Mouse (Mus musculus) sigmoid colon, adult 10 weeks (tissue): ENCODE results near the gene Wdr83. TPM values are rescaled to one million over a fixed set of nuclear protein-coding genes. Genes with fewer than 3 reads are reported as not detected.

ENCODE experiments used
- polyA plus RNA-seq: library from polyadenylated mRNA; stranded (reverse); fragments of 350-450 nt; fragmentation: Illumina TruSeq; extraction: RNeasy Lipid Tissue Mini Kit (QIAGEN cat#74804); gene quantifications from one replicate; pipeline ENCODE4 v1.2.3, GENCODE M21; 2014; ENCODE audit warnings: low read depth, low replicate concordance

The Wdr83 gene
- polyA plus RNA-seq: 2.8 TPM

GRCm38 (mm10) chr8:85081216-85081555, at the start of gene Wdr83:
Gene Wdr83, minus strand, starts transcription at chr8:85081306.

GRCm38 (mm10) chr8:85122995-85123394, 41.9 kb upstream of the Wdr83 start, which contains the start of gene Zfp791:
Gene Zfp791, minus strand, starts transcription at chr8:85123095.

GRCm38 (mm10) chr8:85083108-85083813, 2.2 kb upstream of the Wdr83 start, which contains the start of gene Man2b1:
Gene Man2b1, plus strand, starts transcription at chr8:85083270.

DNA sequence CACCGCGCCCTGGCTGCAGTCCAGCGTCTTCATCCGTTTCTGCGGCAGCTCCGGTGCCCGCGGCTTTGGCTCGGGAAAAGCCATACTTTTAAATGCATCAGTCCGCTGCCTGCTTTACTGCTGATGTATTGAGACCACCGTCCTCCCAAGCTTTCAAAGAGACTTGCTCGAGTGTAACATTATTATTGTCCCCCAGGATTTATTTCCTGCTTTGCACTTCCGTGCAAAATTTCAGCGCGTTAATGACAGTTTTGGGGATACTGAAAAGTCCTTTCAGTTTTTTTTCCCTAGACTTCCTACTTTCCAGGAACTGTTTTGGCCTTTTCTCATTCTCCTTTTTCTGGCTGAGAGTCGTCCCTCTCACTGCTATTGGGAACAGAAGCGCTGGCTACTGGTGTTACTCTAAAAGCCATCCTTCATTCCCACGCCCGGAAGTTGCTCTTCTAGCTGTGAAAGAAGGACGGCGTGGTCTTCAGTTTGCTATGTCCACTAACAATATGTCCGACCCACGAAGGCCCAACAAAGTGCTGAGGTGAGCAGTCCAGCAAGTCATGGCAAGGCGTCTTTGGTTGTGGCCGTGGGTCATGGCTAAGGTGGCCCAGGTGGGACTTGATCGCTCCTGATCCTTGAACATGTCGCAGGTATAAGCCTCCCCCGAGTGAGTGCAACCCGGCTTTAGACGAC, 432 bp downstream of the Wdr83 start, which contains the start of gene Wdr83os:
Gene Wdr83os, plus strand, starts transcription at position 209 of the 684 bp plus-strand sequence.

DNA sequence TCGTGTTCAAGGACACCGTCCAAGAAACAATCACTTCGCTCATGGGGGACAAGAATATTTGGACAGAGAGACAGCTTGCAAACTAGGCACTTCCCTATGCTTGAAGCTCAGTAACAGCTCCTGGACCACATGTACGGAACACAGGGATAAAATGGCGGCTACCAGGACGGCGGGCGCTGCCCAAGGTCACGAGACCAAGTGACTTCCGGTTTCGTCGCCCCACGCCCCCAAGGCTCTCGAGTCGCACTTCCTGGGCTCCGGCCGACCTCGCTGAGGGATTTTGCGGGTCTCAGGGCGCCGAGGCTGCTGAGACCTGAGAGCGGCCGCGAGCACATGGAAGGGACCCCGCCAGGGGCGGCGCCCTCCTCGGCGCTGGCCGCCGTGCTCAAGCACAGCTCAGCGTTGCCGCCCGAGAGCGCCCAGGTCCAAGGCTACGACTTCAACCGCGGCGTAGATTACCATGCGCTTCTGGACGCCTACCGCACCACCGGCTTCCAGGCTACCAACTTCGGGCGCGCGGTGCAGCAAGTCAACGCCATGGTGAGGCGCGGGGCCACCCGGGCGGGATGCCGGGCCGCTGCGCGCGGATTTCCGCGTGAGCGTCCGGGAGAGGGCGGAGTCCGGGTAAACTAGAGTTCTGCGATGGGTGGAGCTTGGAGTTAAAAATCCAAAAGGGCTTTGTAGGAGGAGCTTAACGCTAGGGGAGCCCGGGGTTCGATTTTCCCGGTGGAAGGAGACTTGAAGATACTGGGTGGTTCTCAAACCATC, 9.4 kb downstream of the Wdr83 start, which contains the start of gene Dhps:
Gene Dhps, plus strand, starts transcription at position 244 of the 768 bp plus-strand sequence.

DNA sequence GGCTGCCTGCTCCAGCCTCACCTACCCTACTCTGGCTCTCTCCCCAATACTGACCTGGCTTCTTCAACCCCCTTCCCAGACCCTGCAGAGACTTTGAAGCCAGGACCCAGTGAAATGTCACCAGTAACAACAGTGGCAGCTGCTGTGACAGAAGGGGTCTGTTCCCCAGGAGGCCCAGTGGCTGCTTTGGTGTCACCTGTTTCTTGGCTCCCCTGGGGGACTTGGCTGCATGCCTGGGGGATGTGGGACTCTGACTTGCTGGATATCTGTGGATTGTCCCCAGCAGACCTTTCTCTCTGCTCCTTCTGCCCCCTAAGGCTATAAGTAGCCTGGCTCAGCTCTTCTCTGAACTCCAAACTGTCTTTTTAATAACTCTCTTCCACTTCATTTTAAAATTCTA, 13.1 kb downstream of the Wdr83 start, which contains the start of gene Gm5741:
Gene Gm5741, minus strand, starts transcription at position 1 of the 400 bp plus-strand sequence.

DNA sequence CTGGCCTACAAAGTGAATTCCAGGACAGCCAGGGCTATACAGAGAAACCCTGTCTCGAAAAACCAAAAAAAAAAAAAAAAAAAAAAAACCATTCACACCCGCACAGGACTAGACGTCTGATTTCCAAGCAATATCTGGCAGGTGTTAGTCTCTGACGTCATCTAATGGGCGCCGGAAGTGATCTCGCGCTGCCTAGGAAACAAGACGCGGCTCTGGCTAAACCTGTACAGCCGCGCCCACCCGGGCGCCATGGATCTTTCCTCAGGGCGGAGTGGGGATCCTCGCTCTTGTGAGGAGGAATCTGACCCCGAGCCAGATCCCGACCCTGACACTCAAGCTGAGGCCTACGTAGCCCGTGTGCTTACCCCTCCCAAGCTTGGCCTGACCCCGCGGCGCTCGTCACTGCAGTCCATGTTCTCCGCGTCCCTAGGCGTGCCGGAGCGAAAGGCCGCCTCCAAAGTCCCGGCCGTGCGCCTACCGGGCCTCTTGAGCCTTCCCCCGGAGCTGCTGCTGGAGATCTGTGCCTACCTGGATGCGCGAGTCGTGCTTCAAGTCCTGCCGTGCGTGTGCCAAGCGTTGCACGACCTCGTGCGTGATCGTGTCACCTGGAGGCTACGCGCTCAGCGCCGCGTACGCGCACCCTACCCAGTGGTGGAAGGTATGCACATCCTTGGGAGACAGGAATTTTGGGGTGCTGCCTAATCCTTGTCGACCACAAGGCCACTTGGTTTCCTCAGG, 21.1 kb downstream of the Wdr83 start, which contains the start of gene Fbxw9:
Gene Fbxw9, plus strand, starts transcription at position 177 of the 738 bp plus-strand sequence.

GRCm38 (mm10) chr8:85036718-85037365, 44.3 kb downstream of the Wdr83 start, which contains the start of gene Tnpo2:
Gene Tnpo2, plus strand, starts transcription at chr8:85036915.

GRCm38 (mm10) chr8:85026670-85027515, 54.2 kb downstream of the Wdr83 start, which contains the start of gene Trir:
Gene Trir, plus strand, starts transcription at chr8:85026823.

DNA sequence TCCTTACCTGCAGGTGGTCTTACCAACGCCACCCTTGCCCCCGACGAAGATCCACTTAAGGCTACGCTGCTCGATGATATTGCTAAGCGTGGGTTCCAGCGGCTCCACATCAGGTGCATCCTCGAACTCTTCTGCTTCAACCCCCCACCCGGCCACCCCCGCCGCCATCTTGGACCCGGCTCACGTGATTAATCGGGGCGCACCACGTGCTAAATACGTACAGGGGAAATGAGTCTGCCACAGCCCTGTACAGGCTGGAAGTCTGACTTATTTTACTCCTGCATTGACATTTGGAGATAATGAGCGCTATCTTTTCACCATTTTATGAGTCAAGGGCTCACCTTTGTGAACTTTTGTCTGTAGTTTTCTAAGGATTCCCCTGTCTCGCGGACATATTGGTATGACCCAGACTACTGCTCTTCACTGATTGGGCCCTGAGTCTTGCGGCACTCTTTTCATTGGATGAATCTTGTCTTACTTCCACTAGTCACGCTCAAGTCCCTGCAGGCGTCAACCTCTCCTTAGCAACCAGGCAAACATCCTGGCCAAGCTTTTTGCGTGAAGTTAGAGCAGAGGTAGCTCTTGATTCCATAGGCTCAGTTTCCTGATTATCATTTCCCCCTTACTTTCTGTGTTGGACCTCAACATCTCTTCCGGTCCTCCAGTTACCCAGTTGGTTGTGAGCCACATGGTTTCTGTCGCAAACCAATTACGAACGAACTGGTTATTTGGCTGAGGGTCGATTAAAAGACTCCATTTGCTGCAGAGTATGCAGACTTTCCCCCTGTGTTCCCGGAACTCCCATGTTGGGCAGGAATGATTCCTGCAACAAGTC, 55.8 kb downstream of the Wdr83 start, which contains the start of gene Asna1:
Gene Asna1, minus strand, starts transcription at position 184 of the 835 bp plus-strand sequence.

Other genes with a start within 250 kb of the Wdr83 start
- 0.66 TPM for gene Gadd45gip1, start 249.8 kb downstream of the Wdr83 start, polyA plus RNA-seq
- gene Rad23a, start 240.6 kb downstream of the Wdr83 start, polyA plus RNA-seq: 3.5 TPM
- gene Calr, start 234.4 kb downstream of the Wdr83 start, polyA plus RNA-seq: 491 TPM
- gene Farsa, start 224.3 kb downstream of the Wdr83 start, polyA plus RNA-seq: 4.9 TPM
- 9.3 TPM for gene Syce2, start 209.2 kb downstream of the Wdr83 start, polyA plus RNA-seq
- 36.1 TPM for gene Gcdh, start 187.4 kb downstream of the Wdr83 start, polyA plus RNA-seq
- gene Klf1, start 179.4 kb downstream of the Wdr83 start, polyA plus RNA-seq: 0.38 TPM
- 11.0 TPM for gene Dnase2a, start 172.7 kb downstream of the Wdr83 start, polyA plus RNA-seq
- gene Mast1, start 143.9 kb downstream of the Wdr83 start, polyA plus RNA-seq: not detected
- not detected for gene Rtbdn, start 134.3 kb downstream of the Wdr83 start, polyA plus RNA-seq
- not detected for gene Gm49661, start 111.9 kb downstream of the Wdr83 start, polyA plus RNA-seq
- 27.1 TPM for gene Prdx2, start 111.7 kb downstream of the Wdr83 start, polyA plus RNA-seq
- 2.4 TPM for gene Rnaseh2a, start 111.5 kb downstream of the Wdr83 start, polyA plus RNA-seq
- 1.7 TPM for gene Junb, start 102.6 kb downstream of the Wdr83 start, polyA plus RNA-seq
- gene Hook2, start 90.7 kb downstream of the Wdr83 start, polyA plus RNA-seq: 26.9 TPM
- gene Best2, start 66.8 kb downstream of the Wdr83 start, polyA plus RNA-seq: 3.1 TPM
- gene Asna1, start 56.0 kb downstream of the Wdr83 start, polyA plus RNA-seq: 11.1 TPM
- gene Trir, start 54.5 kb downstream of the Wdr83 start, polyA plus RNA-seq: 13.3 TPM
- 12.3 TPM for gene Tnpo2, start 44.4 kb downstream of the Wdr83 start, polyA plus RNA-seq
- 2.6 TPM for gene Fbxw9, start 21.3 kb downstream of the Wdr83 start, polyA plus RNA-seq
- not detected for gene Gm5741, start 13.3 kb downstream of the Wdr83 start, polyA plus RNA-seq
- 23.2 TPM for gene Dhps, start 9.5 kb downstream of the Wdr83 start, polyA plus RNA-seq
- 5.8 TPM for gene Wdr83os, start 566 bp downstream of the Wdr83 start, polyA plus RNA-seq
- gene Man2b1, start 2.0 kb upstream of the Wdr83 start, polyA plus RNA-seq: 9.3 TPM
- 6.6 TPM for gene Zfp791, start 41.8 kb upstream of the Wdr83 start, polyA plus RNA-seq
- gene Cks1brt, start 70.6 kb upstream of the Wdr83 start, polyA plus RNA-seq: not detected
- not detected for gene Olfr371, start 144.7 kb upstream of the Wdr83 start, polyA plus RNA-seq
- gene Orc6, start 218.3 kb upstream of the Wdr83 start, polyA plus RNA-seq: 47.1 TPM
- gene Vps35, start 218.5 kb upstream of the Wdr83 start, polyA plus RNA-seq: 361 TPM